Mouse (Mus musculus) kidney, adult 2 months (tissue): ENCODE results near the gene Sardh.

Experiments used
- CTCF ChIP-seq: fragments of 200-500 bp; conservative IDR thresholded peaks from 2 replicates; pipeline ENCODE4 v1.5.1; 2011; ENCODE audit warnings: low read depth, mild to moderate bottlenecking, control low read depth, low read length, moderate library complexity, mixed read lengths; ENCODE audit not compliant: insufficient read depth, insufficient read length
- POLR2A ChIP-seq: fragments of 200-500 bp; IDR thresholded peaks from one replicate; pipeline ENCODE4 v1.6.1; 2011; ENCODE audit warnings: low read depth, low read length, control low read depth

DNA sequence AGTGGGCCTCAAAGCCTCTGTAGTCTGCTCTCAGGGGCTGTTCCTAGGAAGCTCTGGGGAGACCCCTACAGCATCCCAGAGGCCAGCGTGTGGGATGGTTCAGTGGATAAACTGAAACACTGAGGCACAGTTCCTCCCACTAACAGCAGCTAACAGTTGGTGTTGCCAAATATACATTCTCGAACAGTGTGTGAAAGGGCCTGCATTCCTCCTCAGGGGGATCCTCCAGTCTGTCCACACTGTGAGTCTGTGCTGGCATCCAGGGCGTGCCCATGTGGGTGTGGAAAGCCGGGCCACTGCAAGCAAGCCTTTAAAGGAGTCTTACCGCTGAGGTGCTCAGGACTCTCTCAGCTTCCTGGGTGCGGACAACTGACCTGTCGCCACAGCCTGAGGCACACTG lies 21.6 kb downstream of the Sardh start:
- no peak for TF ChIP-seq POLR2A
- TF ChIP-seq CTCF: no peak
